Mouse (Mus musculus): ENCODE data around the gene Rxylt1. TPM values are rescaled to one million over a fixed set of nuclear protein-coding genes. Genes with fewer than 3 reads are reported as not detected.

Rxylt1 gene
- polyA plus RNA-seq (2014; fragmentation: Nextera tagmentation; extraction: Ambion mirVana): 42.8 and 47.8 TPM in 2 replicates

DNA sequence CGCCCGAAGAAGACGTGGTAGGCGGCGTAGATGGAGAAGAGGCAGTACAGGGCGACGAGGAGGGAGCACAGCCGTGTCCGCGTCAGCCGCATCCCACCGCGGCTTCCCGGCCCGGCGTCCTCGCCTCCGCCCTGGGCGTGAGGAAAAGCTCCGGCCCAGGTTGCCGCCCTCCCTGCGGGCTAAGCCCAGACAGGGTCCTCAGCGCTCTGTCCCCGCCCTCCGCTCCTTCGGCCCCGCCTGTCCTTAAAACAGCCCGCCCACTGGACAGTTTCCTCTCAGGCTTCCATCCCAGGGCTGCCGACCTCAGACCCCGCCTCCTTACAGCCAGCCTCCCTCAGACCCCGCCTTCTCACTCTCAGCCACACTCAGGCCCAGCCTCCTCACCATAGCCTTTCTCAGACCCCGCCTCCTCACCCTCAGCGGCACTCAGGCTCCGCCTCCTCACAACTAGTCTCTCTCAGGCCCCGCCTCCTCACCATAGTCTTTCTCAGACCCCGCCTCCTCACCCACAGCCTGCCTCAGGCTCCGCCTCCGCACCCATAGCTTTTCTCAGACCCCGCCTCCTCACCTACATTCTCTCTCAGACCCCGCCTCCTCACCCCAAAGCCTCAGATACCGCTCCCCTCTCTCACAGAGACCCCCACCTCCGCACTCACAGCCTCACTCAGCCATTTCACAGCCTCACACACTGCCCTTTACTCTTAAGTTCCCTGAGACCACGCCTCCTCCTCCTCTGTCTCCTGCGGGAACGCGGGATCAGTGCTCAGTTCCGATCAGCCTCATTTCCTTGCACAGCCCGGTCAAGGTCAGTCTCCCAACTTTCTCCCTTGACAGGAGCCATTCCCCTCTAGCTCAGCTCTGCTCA lies at the start of gene Rxylt1:
TSS of gene Rxylt1 (minus strand) at position 392 of the 865 bp plus-strand sequence.
- peak; percentile 88 for DNase-seq (ENCODE audit: low spot score)
- Histone ChIP-seq H3K4me1 (replicated peaks; ENCODE audit: control insufficient read depth, insufficient read depth, low read length) (peaks cover 10% of the 10 kb centered on the region), H3K27me3 (ENCODE audit: control insufficient read depth, insufficient read depth, low read length) (no peaks in the 10 kb centered on the region), H3K9ac (peak within 1 kb of the TSS; percentile 90), H3K4me3 (replicated peaks; ENCODE audit: low read length) (peak within 1 kb of the TSS; percentile 87), H3K9me3 (ENCODE audit: control insufficient read depth, low read length) (no peaks in the 10 kb centered on the region), H3K36me3 (replicated peaks; ENCODE audit: control insufficient read depth, insufficient read depth) (peaks cover 8% of the 10 kb centered on the region), H3K27ac (peak within 1 kb of the TSS; percentile 92), H3K4me2 (replicated peaks) (peak within 1 kb of the TSS; percentile 89)
- under 1% methylated on average over 46 of the region's 48 CpGs for WGBS
- peak; percentile 98 for ATAC-seq (ENCODE audit: low FRiP score)

- H3K27me3 ChIP-seq (ENCODE audit: control insufficient read depth, insufficient read depth, low read length): no peaks in the 10 kb centered on the region
- no peaks in the 10 kb centered on the region for H3K4me1 ChIP-seq (replicated peaks; ENCODE audit: control insufficient read depth, insufficient read depth, low read length)
- no peak overlapping the region; the same call in 1 of the 2 replicates for H3K27ac ChIP-seq
- WGBS: 69% methylated on average over 21 of the region's 21 CpGs
- no peaks in the 10 kb centered on the region for H3K36me3 ChIP-seq (replicated peaks; ENCODE audit: control insufficient read depth, insufficient read depth)
- no peaks in the 10 kb centered on the region for H3K9me3 ChIP-seq (ENCODE audit: control insufficient read depth, low read length)
- no peak for DNase-seq (ENCODE audit: low spot score)
- H3K4me3 ChIP-seq (replicated peaks; ENCODE audit: low read length): peak overlapping the region; percentile 19
- peak overlapping the region; percentile 51 for H3K4me2 ChIP-seq (replicated peaks)
- no peak for ATAC-seq (ENCODE audit: low FRiP score)
- peak overlapping the region; percentile 53 for H3K9ac ChIP-seq
These were observed 24.3 kb upstream of the Rxylt1 start for GRCm38 (mm10) chr10:122121290-122121970.

DNA sequence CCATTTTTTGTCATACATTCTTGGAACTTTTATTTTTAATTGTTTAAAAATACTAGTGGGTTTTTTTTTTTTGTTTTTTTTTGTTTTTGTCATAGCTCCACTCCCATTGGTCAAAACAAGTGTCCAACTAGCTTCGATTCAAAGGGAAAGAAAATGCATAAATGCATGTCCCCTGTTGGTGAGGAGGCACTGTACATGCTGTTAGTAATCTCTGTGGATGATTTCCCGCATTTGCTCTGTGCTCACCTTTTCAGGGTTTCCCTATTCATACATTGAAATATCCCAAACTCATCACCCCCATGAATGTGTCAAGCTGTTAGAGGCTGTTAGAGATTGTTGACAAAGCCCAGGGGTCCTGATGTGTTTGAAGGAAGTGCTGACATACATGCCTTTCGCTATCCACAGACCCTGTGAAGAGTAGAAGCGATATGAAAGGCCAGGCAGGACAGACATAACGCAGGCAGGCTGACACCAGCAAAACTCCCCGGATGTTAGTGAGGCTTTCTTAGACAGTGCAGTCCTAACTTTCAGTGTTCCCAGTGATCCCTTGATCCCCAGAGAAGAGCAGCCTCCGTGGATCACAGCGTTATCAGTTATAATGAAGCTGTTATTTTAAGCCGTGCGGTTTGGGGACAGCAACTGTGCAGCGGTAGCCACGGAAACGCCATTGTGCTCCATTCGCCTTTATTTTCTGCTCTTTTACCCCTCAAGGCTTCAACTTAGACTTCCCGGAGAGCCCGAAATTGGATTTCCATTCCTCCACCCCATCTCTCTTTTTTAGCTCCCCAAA lies 23.5 kb upstream of the Rxylt1 start:
- H3K36me3 ChIP-seq (replicated peaks; ENCODE audit: control insufficient read depth, insufficient read depth): no peaks in the 10 kb centered on the region
- no peaks in the 10 kb centered on the region for H3K27me3 ChIP-seq (ENCODE audit: control insufficient read depth, insufficient read depth, low read length)
- H3K9me3 ChIP-seq (ENCODE audit: control insufficient read depth, low read length): no peaks in the 10 kb centered on the region
- 24% methylated on average over 16 of the region's 16 CpGs for WGBS
- DNase-seq (ENCODE audit: low spot score) (peak; percentile 27), ATAC-seq (ENCODE audit: low FRiP score) (peak; percentile 69; the same call in 1 of the 2 replicates)
- H3K4me1 ChIP-seq (replicated peaks; ENCODE audit: control insufficient read depth, insufficient read depth, low read length): no peaks in the 10 kb centered on the region
- peak overlapping the region; percentile 51 for H3K4me2 ChIP-seq (replicated peaks)
- no peak overlapping the region; the same call in 1 of the 2 replicates for H3K27ac ChIP-seq
- H3K9ac ChIP-seq: peak overlapping the region; percentile 53
- peak overlapping the region; percentile 19 for H3K4me3 ChIP-seq (replicated peaks; ENCODE audit: low read length)

DNA sequence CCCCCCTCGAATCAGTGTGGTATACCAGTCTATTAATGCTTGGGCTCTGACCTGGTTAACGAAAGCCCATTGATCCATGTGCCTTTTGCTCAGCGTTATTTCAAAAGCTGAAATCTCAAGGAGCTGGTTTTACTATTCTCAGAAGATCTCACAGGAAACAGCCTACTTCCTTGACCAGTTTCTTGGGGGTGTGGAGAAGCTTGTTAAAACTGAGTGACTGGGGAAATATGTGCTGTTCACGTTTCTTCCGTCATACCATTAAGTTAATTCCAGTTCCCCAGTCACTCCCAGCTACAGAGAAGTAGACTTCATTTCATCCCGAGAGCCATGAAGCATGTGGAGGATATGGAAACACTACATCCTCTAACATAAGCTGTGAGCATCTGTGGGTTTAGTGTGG lies 22.3 kb upstream of the Rxylt1 start:
- Histone ChIP-seq H3K9me3 (ENCODE audit: control insufficient read depth, low read length) (no peaks in the 10 kb centered on the region), H3K9ac (no peak overlapping the region), H3K4me1 (replicated peaks; ENCODE audit: control insufficient read depth, insufficient read depth, low read length) (no peaks in the 10 kb centered on the region), H3K36me3 (replicated peaks; ENCODE audit: control insufficient read depth, insufficient read depth) (no peaks in the 10 kb centered on the region), H3K4me3 (replicated peaks; ENCODE audit: low read length) (no peak overlapping the region), H3K27me3 (ENCODE audit: control insufficient read depth, insufficient read depth, low read length) (no peaks in the 10 kb centered on the region), H3K4me2 (replicated peaks) (no peak overlapping the region), H3K27ac (no peak overlapping the region)
- ATAC-seq (ENCODE audit: low FRiP score): no peak
- 79% methylated on average over 6 of the region's 6 CpGs for WGBS
- no peak for DNase-seq (ENCODE audit: low spot score)

- Histone ChIP-seq H3K27ac (no peak overlapping the region), H3K9ac (no peak overlapping the region), H3K4me3 (replicated peaks; ENCODE audit: low read length) (no peak overlapping the region), H3K4me2 (replicated peaks) (no peak overlapping the region), H3K4me1 (replicated peaks; ENCODE audit: control insufficient read depth, insufficient read depth, low read length) (no peaks in the 10 kb centered on the region), H3K27me3 (ENCODE audit: control insufficient read depth, insufficient read depth, low read length) (no peaks in the 10 kb centered on the region), H3K36me3 (replicated peaks; ENCODE audit: control insufficient read depth, insufficient read depth) (no peaks in the 10 kb centered on the region), H3K9me3 (ENCODE audit: control insufficient read depth, low read length) (no peaks in the 10 kb centered on the region)
- ATAC-seq (ENCODE audit: low FRiP score): no peak
- DNase-seq (ENCODE audit: low spot score): no peak
- 91% methylated on average over 11 of the region's 11 CpGs for WGBS
These were observed 19.5 kb upstream of the Rxylt1 start for GRCm38 (mm10) chr10:122116636-122117035.

GRCm38 (mm10) chr10:122106633-122107028 lies 9.5 kb upstream of the Rxylt1 start:
- Histone ChIP-seq H3K27me3 (ENCODE audit: control insufficient read depth, insufficient read depth, low read length) (no peaks in the 10 kb centered on the region), H3K4me2 (replicated peaks) (no peak overlapping the region), H3K9me3 (ENCODE audit: control insufficient read depth, low read length) (no peaks in the 10 kb centered on the region), H3K36me3 (replicated peaks; ENCODE audit: control insufficient read depth, insufficient read depth) (no peaks in the 10 kb centered on the region), H3K9ac (no peak overlapping the region), H3K4me3 (replicated peaks; ENCODE audit: low read length) (no peak overlapping the region), H3K4me1 (replicated peaks; ENCODE audit: control insufficient read depth, insufficient read depth, low read length) (no peaks in the 10 kb centered on the region), H3K27ac (no peak overlapping the region)
- DNase-seq (ENCODE audit: low spot score): no peak
- ATAC-seq (ENCODE audit: low FRiP score): no peak
- 71% methylated on average over 3 of the region's 3 CpGs for WGBS

DNA sequence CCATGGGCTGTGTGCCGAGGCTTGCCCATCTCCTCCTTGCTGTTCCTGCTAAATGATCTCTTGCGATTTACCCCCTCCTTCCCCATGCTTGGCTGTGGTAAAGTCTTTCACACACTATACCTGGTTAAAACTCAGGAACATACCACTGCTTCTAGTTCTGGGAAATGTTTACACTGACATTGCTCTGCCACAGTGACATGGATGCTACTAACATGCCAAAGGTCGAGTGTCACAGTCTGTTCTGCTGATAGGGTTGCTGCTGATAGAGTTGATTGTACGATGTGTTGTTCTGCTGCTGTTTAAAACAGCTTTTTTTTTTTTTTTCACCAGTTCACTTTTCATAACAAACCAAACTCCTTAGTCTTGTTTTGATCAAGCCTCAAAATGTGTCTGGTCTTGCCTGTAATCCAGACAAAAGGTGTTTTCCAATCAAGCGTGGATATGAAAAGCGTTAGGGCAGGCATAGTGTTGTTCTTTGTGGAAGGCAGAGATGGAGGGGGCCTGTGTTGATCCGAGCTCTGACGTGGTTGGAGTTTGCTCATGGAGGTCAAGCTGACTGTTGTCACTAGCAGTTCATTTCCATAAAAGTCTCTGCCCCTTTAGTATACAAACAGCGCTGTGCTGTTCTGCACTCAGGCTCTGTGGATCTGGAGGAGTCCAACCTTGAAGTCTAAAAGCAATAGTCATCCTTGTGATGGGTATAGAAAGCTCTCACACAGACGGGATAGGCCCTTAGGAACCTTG lies 8.9 kb upstream of the Rxylt1 start:
- no peaks in the 10 kb centered on the region for H3K27me3 ChIP-seq (ENCODE audit: control insufficient read depth, insufficient read depth, low read length)
- ATAC-seq (ENCODE audit: low FRiP score) (no peak), DNase-seq (ENCODE audit: low spot score) (no peak)
- H3K9ac ChIP-seq: no peak overlapping the region
- H3K27ac ChIP-seq: no peak overlapping the region
- H3K4me2 ChIP-seq (replicated peaks): no peak overlapping the region
- H3K4me3 ChIP-seq (replicated peaks; ENCODE audit: low read length): no peak overlapping the region
- no peaks in the 10 kb centered on the region for H3K4me1 ChIP-seq (replicated peaks; ENCODE audit: control insufficient read depth, insufficient read depth, low read length)
- 60% methylated on average over 10 of the region's 10 CpGs for WGBS
- no peaks in the 10 kb centered on the region for H3K36me3 ChIP-seq (replicated peaks; ENCODE audit: control insufficient read depth, insufficient read depth)
- H3K9me3 ChIP-seq (ENCODE audit: control insufficient read depth, low read length): no peaks in the 10 kb centered on the region

DNA sequence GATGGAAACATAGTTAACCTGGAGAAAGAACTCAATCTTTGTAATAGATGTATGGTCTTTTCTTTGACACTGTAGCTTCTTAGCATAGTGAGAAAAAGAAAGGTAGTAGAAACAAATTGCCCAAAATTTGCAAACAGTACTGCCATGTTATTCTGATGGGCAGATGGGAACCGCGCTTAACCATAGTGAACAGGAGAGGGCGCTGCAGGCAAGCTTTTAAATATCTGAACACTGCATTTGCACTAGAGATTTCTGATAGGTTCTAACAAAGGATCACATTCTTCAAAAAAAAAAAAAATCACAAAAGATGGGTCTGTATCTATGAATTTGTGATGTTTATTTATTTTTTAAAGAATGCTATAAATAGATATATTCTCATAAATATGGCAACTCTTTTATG lies 8.2 kb upstream of the Rxylt1 start:
- WGBS: 3% methylated on average over 3 of the region's 3 CpGs
- DNase-seq (ENCODE audit: low spot score) (peak; percentile 93), ATAC-seq (ENCODE audit: low FRiP score) (peak; percentile 64; the same call in 1 of the 2 replicates)
- Histone ChIP-seq H3K9ac (no peak overlapping the region), H3K27me3 (ENCODE audit: control insufficient read depth, insufficient read depth, low read length) (no peaks in the 10 kb centered on the region), H3K4me1 (replicated peaks; ENCODE audit: control insufficient read depth, insufficient read depth, low read length) (no peaks in the 10 kb centered on the region), H3K27ac (no peak overlapping the region), H3K36me3 (replicated peaks; ENCODE audit: control insufficient read depth, insufficient read depth) (no peaks in the 10 kb centered on the region), H3K4me2 (replicated peaks) (no peak overlapping the region), H3K4me3 (replicated peaks; ENCODE audit: low read length) (no peak overlapping the region), H3K9me3 (ENCODE audit: control insufficient read depth, low read length) (no peaks in the 10 kb centered on the region)

Data from hindbrain, embryonic 14.5 days (tissue).